Mouse (Mus musculus) gastrocnemius, adult 8-10 months (tissue): ENCODE measurements around the gene Eml3. TPM values are rescaled to one million over a fixed set of nuclear protein-coding genes. Genes with fewer than 3 reads are reported as not detected.

Experiments
- DNase-seq, 2 experiments: peaks; one replicate each; pipeline ENCODE4 v3.0.0; 2022; ENCODE audit warnings: low spot score in 2 of 2
- total RNA-seq, 4 experiments: library from RNA; stranded (reverse); gene quantifications; 2 replicates each; pipeline ENCODE4 v1.2.4; 2022

Eml3 gene
- total RNA-seq, 4 experiments from 2014 or later, result 3.5 to 4.7 (median 4.3) TPM

- DNase-seq, result no peak
Measured at GRCm38 (mm10) chr19:8914212-8914611, 15.1 kb upstream of the Eml3 start.

GRCm38 (mm10) chr19:8919000-8919399 lies 10.4 kb upstream of the Eml3 start:
- no peak for DNase-seq

- no peak for DNase-seq
Measured at GRCm38 (mm10) chr19:8919684-8920072, 9.7 kb upstream of the Eml3 start.

GRCm38 (mm10) chr19:8920073-8920736 lies 9.1 kb upstream of the Eml3 start, which contains the start of gene B3gat3:
Gene B3gat3 (plus strand): TSS chr19:8920374.
- peak; percentile 95 for DNase-seq

DNA sequence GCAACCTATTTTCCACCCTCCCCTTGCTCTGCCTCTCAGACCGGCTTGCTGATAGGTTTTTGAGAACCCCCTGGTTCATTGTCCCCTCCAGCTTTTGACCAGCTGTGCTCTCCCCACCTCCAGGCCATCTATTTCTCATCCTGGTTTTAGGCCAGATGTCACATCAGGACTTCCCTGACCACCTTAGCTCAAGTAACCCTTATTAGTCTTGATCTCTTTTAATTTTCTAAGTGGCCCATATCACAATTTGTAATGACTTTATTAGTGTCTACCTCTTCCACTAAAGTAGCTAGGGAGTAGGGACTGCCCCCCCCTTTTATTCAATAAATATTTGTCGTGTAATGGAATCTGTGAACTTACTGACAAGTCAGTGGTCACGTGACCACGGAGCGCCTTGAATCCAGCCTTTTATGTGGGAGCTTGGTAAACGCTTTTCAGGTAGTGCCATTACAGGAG lies 8.5 kb upstream of the Eml3 start:
- no peak for DNase-seq

- no peak for DNase-seq
Measured at GRCm38 (mm10) chr19:8921741-8922140, 7.6 kb upstream of the Eml3 start.

DNA sequence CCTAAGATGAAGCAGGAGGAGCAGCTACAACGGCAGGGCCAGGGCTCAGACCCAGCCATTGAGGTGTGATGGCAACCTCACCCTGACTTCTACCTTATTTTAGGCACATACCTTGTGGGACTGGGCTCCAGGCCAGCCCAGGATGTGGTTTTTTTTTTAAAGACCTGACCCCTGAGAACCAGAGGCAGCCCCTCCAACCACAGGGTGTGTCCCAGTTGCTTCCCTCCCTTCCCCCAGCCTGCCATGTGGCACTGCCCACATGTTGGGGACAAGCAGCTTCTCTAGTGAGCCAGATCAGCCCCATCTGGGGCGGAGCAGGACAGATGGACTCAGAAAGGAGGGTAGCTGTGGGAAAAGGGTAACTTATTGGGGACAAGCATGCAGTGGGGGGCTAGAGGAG lies 2.6 kb upstream of the Eml3 start:
- no peak for DNase-seq

- no peak for DNase-seq
Measured at GRCm38 (mm10) chr19:8927891-8928525, 1.3 kb upstream of the Eml3 start.

- peak in 1 of 2 experiments; percentile 14 for DNase-seq
Measured at GRCm38 (mm10) chr19:8928689-8929223, 596 bp upstream of the Eml3 start.

DNA sequence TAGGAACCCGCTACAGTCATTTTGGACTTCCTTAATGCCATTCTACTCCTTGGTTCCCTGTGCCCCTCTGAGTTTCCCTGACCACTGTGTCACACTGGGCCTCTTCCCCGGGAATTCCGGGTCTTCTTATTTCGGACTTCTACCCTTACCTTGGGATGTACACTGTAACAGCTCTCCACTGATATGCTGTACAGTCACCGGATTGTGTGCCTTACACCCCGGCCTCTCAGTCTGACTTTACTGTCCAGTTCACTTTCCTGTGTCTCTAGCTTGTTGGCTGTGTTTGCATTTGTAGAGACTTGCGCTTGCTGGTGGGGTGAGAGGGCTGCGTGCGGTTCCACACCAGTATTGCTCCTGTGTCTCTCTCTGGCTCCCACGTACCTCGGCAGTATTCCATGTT lies 765 bp downstream of the Eml3 start:
- DNase-seq, result no peak

GRCm38 (mm10) chr19:8930771-8931170 lies 1.4 kb downstream of the Eml3 start:
- no peak for DNase-seq

DNA sequence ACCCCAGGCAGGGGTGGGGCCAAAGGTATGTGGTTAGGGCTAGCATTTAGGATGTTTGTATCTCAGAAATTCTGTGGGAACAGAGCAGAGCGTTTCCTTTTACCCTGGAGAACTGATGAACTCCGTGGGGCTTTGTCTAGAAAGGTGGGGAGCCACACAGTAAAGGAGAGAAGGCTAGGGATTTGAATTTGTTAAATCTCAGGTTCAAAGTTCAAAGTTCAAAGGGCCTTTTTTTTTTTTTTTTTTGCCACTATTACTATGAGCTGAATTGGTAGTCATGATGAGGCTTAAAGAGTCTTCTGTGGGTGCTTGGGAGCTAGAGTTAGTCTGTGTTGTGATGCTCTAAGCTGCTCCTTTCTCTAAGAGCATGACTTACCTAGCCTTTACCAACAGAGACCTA lies 7.4 kb downstream of the Eml3 start:
- no peak for DNase-seq

DNA sequence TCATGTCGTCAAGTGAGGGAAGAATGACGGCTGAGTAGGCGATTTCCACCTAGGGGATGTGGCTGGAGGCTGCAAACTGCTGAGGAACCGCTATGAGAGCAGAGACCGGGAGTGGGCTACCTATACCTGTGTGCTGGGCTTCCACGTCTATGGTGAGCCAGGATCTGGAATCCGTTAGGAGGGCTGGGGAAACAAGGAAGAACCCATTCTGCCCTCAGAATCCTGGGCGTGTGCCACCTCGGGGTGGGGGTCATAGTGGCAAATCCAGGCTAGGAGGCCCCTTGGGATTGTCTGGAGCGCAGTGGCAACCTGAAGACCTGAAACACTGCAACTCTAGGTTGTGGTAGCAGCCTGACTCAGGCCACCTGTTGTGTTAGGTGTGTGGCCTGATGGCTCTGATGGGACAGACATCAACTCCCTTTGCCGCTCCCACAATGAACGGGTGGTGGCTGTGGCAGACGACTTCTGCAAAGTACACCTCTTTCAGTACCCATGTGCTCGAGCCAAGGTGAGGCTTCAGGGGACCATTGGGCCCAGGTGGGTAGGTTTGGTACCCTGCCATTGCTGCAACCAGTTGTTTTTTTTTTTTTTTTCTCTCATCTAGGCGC lies 11.3 kb downstream of the Eml3 start:
- no peak for DNase-seq

GRCm38 (mm10) chr19:8941136-8941514 lies 11.8 kb downstream of the Eml3 start:
- DNase-seq, result no peak

- peak; percentile 90 to 93 for DNase-seq
Measured at GRCm38 (mm10) chr19:8941515-8942217, 12.3 kb downstream of the Eml3 start, which contains the start of gene Mta2. Gene Mta2 (plus strand): TSS chr19:8941875.

DNA sequence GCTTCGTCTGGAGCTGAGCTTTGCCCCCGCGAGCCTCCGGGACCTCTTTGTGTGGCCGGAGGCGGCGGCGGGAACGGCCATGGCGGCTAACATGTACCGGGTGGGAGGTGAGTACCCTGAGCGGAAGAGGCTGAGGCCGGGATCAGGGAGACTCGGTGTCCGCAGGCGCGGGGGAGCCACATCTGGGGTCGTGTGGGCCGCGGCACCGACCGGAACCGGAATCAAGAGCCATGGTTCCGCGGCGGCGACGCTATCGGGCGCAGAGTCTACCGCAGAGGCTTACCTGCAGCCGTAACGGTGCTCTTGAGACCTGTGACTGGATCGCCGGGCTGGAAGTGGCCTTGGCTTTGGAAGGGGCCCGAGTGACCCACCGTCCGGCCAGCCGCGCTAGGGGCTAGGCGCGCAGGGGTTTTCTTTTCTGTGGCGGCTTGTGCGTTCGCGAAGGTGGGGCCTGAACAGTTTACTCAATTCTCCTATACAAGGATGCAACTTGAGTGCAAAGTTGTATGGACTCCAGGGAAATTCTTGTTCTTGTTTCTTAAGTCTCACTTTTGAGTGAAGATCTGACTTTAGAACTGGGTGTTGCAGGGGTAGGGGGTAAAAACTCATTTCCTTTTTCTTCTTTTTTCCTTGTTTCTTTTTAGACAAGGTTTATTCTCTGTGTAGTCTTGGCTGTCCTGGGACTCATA lies 13.1 kb downstream of the Eml3 start:
- no peak for DNase-seq

DNA sequence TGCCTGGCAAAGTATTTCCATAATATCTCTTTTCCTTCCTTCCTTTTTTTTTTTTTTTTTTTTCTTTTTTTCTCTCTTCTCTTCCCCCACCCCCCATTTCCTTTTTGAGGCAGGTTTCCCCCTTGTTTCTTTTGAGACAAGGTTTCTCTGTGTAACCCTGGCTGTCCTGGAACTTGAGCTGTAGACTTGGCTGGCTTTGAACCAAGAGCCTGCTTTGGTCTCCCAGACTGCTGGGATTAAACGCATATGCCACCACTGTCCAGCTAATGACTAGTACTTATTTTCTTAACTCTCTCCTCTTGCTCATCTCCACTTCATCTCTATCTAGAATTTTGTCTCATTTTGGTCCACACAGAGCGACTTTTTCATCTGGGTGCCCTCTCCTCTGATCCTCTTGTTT lies 13.7 kb downstream of the Eml3 start:
- DNase-seq, result no peak

GRCm38 (mm10) chr19:8944062-8944461 lies 14.7 kb downstream of the Eml3 start:
- no peak for DNase-seq

DNA sequence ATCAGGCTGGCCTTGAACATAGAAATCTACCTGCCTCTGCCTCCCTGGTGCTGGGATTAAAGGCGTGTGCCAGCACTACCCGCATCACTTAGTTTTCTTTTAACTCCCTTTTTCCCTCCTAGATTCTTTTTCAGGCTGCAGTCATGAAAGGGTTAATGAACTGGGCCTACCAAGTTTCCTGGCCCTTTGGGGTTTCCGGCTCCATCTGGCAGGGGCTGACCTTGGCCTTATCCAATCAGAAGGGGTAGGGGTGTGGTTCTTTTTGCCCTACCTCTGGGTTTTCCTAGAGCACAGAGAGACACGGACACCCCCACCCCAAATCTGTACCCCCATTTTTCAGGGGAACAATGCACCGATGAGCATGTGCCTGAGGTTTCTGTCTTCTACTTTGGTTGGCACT lies 15.4 kb downstream of the Eml3 start:
- peak; percentile 56 to 61 for DNase-seq

- no peak for DNase-seq
Measured at GRCm38 (mm10) chr19:8945251-8945650, 15.9 kb downstream of the Eml3 start.

DNA sequence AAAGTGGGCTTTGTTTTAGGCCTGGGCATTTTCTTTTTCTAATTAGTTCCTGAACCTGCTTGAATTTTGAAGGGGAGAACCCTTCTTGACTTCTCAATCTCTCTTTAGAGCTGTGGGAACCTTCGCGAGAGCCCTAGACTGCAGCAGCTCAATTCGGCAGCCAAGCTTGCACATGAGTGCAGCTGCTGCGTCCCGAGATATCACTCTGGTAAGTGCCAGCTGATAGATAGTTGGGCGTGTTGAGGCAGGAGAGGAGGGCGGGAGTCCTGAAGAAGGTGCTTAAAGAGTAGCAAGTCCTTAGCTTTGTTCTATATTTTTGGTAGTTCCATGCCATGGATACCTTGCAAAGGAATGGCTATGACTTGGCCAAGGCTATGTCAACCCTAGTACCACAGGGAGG lies 17.6 kb downstream of the Eml3 start:
- no peak for DNase-seq
